Mouse (Mus musculus): Measurements from ENCODE around the gene Bcam. TPM values are rescaled to one million over a fixed set of nuclear protein-coding genes. Genes with fewer than 3 reads are reported as not detected.
"Not testable (repeated sequence)": the region's sequence is repeated elsewhere in the genome, so short reads cannot be mapped to it uniquely, and the experiment has no call there.

Bcam gene
- polyA plus RNA-seq, 1 experiment from 2014 or later = 214 TPM

GRCm38 (mm10) chr7:19792701-19793630 lies 22.1 kb upstream of the Bcam start:
- no peak for ATAC-seq (ENCODE audit: low FRiP score, low TSS enrichment)
- no peaks in the 10 kb centered on the region for H3K9me3 ChIP-seq (ENCODE audit: control insufficient read depth, low read length)
- H3K27me3 ChIP-seq (ENCODE audit: control insufficient read depth, insufficient read depth, low read length) = peaks cover 11% of the 10 kb centered on the region
- no peaks in the 10 kb centered on the region for H3K36me3 ChIP-seq (ENCODE audit: control insufficient read depth, insufficient read depth, low read length)
- 88% methylated on average over 19 of the region's 19 CpGs for WGBS
- H3K4me1 ChIP-seq (ENCODE audit: control insufficient read depth, insufficient read depth, low read length) = no peaks in the 10 kb centered on the region
- no peak overlapping the region for H3K4me3 ChIP-seq (ENCODE audit: low read length)
- no peak overlapping the region for H3K4me2 ChIP-seq (replicated peaks; ENCODE audit: low read depth, low read length)
- H3K9ac ChIP-seq (ENCODE audit: low read depth, low read length) = no peak overlapping the region
- H3K27ac ChIP-seq (ENCODE audit: low read depth, low read length) = no peak overlapping the region

- H3K4me1 ChIP-seq (ENCODE audit: control insufficient read depth, insufficient read depth, low read length); H3K4me3 ChIP-seq (ENCODE audit: low read length); H3K9me3 ChIP-seq (ENCODE audit: control insufficient read depth, low read length); H3K27me3 ChIP-seq (ENCODE audit: control insufficient read depth, insufficient read depth, low read length); ATAC-seq (ENCODE audit: low FRiP score, low TSS enrichment); H3K9ac ChIP-seq (ENCODE audit: low read depth, low read length); H3K27ac ChIP-seq (ENCODE audit: low read depth, low read length); H3K36me3 ChIP-seq (ENCODE audit: control insufficient read depth, insufficient read depth, low read length); H3K4me2 ChIP-seq (replicated peaks; ENCODE audit: low read depth, low read length): not testable (repeated sequence)
- WGBS = 89% methylated on average over 2 of the region's 2 CpGs
These were observed 20.7 kb upstream of the Bcam start for GRCm38 (mm10) chr7:19791504-19791903.

GRCm38 (mm10) chr7:19789904-19790347 lies 19.1 kb upstream of the Bcam start:
- no peaks in the 10 kb centered on the region for H3K36me3 ChIP-seq (ENCODE audit: control insufficient read depth, insufficient read depth, low read length)
- H3K4me2 ChIP-seq (replicated peaks; ENCODE audit: low read depth, low read length) = peak overlapping the region; percentile 42
- no peaks in the 10 kb centered on the region for H3K27me3 ChIP-seq (ENCODE audit: control insufficient read depth, insufficient read depth, low read length)
- no peaks in the 10 kb centered on the region for H3K9me3 ChIP-seq (ENCODE audit: control insufficient read depth, low read length)
- peak; percentile 69 for ATAC-seq (ENCODE audit: low FRiP score, low TSS enrichment)
- H3K4me3 ChIP-seq (ENCODE audit: low read length) = peak overlapping the region; percentile 35
- H3K4me1 ChIP-seq (ENCODE audit: control insufficient read depth, insufficient read depth, low read length) = no peaks in the 10 kb centered on the region
- peak overlapping the region; percentile 57; the same call in 1 of the 2 replicates for H3K9ac ChIP-seq (ENCODE audit: low read depth, low read length)
- WGBS = 3% methylated on average over 19 of the region's 19 CpGs
- H3K27ac ChIP-seq (ENCODE audit: low read depth, low read length) = no peak overlapping the region; the same call in 1 of the 2 replicates

GRCm38 (mm10) chr7:19785874-19786458 lies 15.2 kb upstream of the Bcam start:
- WGBS = 40% methylated on average over 12 of the region's 12 CpGs
- H3K27ac ChIP-seq (ENCODE audit: low read depth, low read length) = no peak overlapping the region
- ATAC-seq (ENCODE audit: low FRiP score, low TSS enrichment) = no peak
- no peak overlapping the region for H3K4me2 ChIP-seq (replicated peaks; ENCODE audit: low read depth, low read length)
- no peak overlapping the region for H3K9ac ChIP-seq (ENCODE audit: low read depth, low read length)
- H3K27me3 ChIP-seq (ENCODE audit: control insufficient read depth, insufficient read depth, low read length) = no peaks in the 10 kb centered on the region
- no peaks in the 10 kb centered on the region for H3K36me3 ChIP-seq (ENCODE audit: control insufficient read depth, insufficient read depth, low read length)
- no peaks in the 10 kb centered on the region for H3K4me1 ChIP-seq (ENCODE audit: control insufficient read depth, insufficient read depth, low read length)
- H3K4me3 ChIP-seq (ENCODE audit: low read length) = no peak overlapping the region
- no peaks in the 10 kb centered on the region for H3K9me3 ChIP-seq (ENCODE audit: control insufficient read depth, low read length)

GRCm38 (mm10) chr7:19784764-19785535 lies 14.1 kb upstream of the Bcam start:
- 38% methylated on average over 11 of the region's 11 CpGs for WGBS
- Histone ChIP-seq H3K4me1 (ENCODE audit: control insufficient read depth, insufficient read depth, low read length) (no peaks in the 10 kb centered on the region), H3K9ac (ENCODE audit: low read depth, low read length) (no peak overlapping the region), H3K27me3 (ENCODE audit: control insufficient read depth, insufficient read depth, low read length) (no peaks in the 10 kb centered on the region), H3K4me2 (replicated peaks; ENCODE audit: low read depth, low read length) (no peak overlapping the region), H3K36me3 (ENCODE audit: control insufficient read depth, insufficient read depth, low read length) (no peaks in the 10 kb centered on the region), H3K4me3 (ENCODE audit: low read length) (no peak overlapping the region), H3K27ac (ENCODE audit: low read depth, low read length) (no peak overlapping the region), H3K9me3 (ENCODE audit: control insufficient read depth, low read length) (no peaks in the 10 kb centered on the region; the same call in 1 of the 2 replicates)
- no peak for ATAC-seq (ENCODE audit: low FRiP score, low TSS enrichment)

GRCm38 (mm10) chr7:19783630-19784029 lies 12.8 kb upstream of the Bcam start:
- ATAC-seq (ENCODE audit: low FRiP score, low TSS enrichment) = no peak
- no peaks in the 10 kb centered on the region for H3K27me3 ChIP-seq (ENCODE audit: control insufficient read depth, insufficient read depth, low read length)
- H3K4me3 ChIP-seq (ENCODE audit: low read length) = no peak overlapping the region
- no peak overlapping the region for H3K27ac ChIP-seq (ENCODE audit: low read depth, low read length)
- 72% methylated on average over 8 of the region's 8 CpGs for WGBS
- H3K4me2 ChIP-seq (replicated peaks; ENCODE audit: low read depth, low read length) = no peak overlapping the region
- no peak overlapping the region for H3K9ac ChIP-seq (ENCODE audit: low read depth, low read length)
- H3K9me3 ChIP-seq (ENCODE audit: control insufficient read depth, low read length) = no peaks in the 10 kb centered on the region; the same call in 1 of the 2 replicates
- no peaks in the 10 kb centered on the region for H3K4me1 ChIP-seq (ENCODE audit: control insufficient read depth, insufficient read depth, low read length)
- H3K36me3 ChIP-seq (ENCODE audit: control insufficient read depth, insufficient read depth, low read length) = no peaks in the 10 kb centered on the region

- H3K4me2 ChIP-seq (replicated peaks; ENCODE audit: low read depth, low read length) = no peak overlapping the region
- H3K9ac ChIP-seq (ENCODE audit: low read depth, low read length) = no peak overlapping the region
- H3K4me1 ChIP-seq (ENCODE audit: control insufficient read depth, insufficient read depth, low read length) = no peaks in the 10 kb centered on the region
- 96% methylated on average over 4 of the region's 4 CpGs for WGBS
- ATAC-seq (ENCODE audit: low FRiP score, low TSS enrichment) = no peak
- no peaks in the 10 kb centered on the region for H3K36me3 ChIP-seq (ENCODE audit: control insufficient read depth, insufficient read depth, low read length)
- H3K27me3 ChIP-seq (ENCODE audit: control insufficient read depth, insufficient read depth, low read length) = no peaks in the 10 kb centered on the region
- no peak overlapping the region for H3K4me3 ChIP-seq (ENCODE audit: low read length)
- H3K9me3 ChIP-seq (ENCODE audit: control insufficient read depth, low read length) = no peaks in the 10 kb centered on the region; the same call in 1 of the 2 replicates
- no peak overlapping the region for H3K27ac ChIP-seq (ENCODE audit: low read depth, low read length)
These were observed 11.8 kb upstream of the Bcam start for GRCm38 (mm10) chr7:19782645-19783044.

- Histone ChIP-seq H3K9me3 (ENCODE audit: control insufficient read depth, low read length) (no peaks in the 10 kb centered on the region; the same call in 1 of the 2 replicates), H3K27me3 (ENCODE audit: control insufficient read depth, insufficient read depth, low read length) (no peaks in the 10 kb centered on the region), H3K9ac (ENCODE audit: low read depth, low read length) (no peak overlapping the region), H3K4me3 (ENCODE audit: low read length) (no peak overlapping the region), H3K27ac (ENCODE audit: low read depth, low read length) (no peak overlapping the region), H3K4me2 (replicated peaks; ENCODE audit: low read depth, low read length) (no peak overlapping the region), H3K36me3 (ENCODE audit: control insufficient read depth, insufficient read depth, low read length) (no peaks in the 10 kb centered on the region), H3K4me1 (ENCODE audit: control insufficient read depth, insufficient read depth, low read length) (no peaks in the 10 kb centered on the region)
- WGBS = 87% methylated on average over 7 of the region's 7 CpGs
- no peak for ATAC-seq (ENCODE audit: low FRiP score, low TSS enrichment)
These were observed 10.9 kb upstream of the Bcam start for GRCm38 (mm10) chr7:19781741-19782140.

Measured in kidney, embryonic 14.5 days (tissue).